Mouse (Mus musculus): ENCODE data around the gene Zfp428. TPM values are rescaled to one million over a fixed set of nuclear protein-coding genes. Genes with fewer than 3 reads are reported as not detected.

The Zfp428 gene
- polyA plus RNA-seq, 1 experiment from 2014 or later = 64.2 TPM

DNA sequence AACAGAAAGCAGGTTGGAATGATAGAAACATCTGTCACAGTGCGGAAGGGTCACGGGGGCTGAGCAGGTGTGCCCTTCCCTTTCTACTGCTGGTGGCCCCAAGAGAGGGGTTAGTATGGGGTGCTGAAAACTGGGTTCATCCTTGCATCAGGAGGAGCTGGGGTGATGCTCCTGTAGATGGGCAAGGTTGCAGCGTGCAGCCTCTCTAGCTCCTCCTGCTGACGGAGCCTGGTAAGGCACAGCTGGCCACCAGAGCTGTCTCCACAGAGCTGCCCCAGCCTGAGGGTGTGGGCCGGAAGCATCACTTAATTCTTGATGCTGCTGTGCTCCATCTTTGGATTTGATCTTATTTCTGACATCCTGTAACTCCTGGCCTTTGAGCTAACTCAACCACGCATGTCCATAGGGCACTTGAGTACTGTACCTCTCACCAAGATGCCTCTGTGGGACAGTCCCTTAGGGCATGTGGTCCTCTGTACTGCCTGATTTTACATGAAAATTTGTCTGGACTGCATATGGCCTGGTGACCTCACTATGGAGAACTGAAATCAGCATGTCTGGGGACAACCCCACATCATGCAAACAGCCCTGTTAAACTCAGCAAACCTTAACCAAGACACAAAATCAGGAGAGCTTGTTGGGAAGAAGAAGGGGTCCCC is 57.9 kb downstream of the Zfp428 start:
- ATAC-seq (ENCODE audit: low FRiP score, low read depth) = no peak
- no peak overlapping the region for H3K4me2 ChIP-seq (replicated peaks)

More for the DNA sequence above, 57.9 kb downstream of the Zfp428 start:
- H3K27ac ChIP-seq = no peak overlapping the region
- no peaks in the 10 kb centered on the region for H3K4me1 ChIP-seq
- no peak overlapping the region for H3K4me3 ChIP-seq
- peaks cover 83% of the 10 kb centered on the region for H3K36me3 ChIP-seq
- H3K9me3 ChIP-seq = no peaks in the 10 kb centered on the region
- H3K9ac ChIP-seq = no peak overlapping the region
- no peaks in the 10 kb centered on the region for H3K27me3 ChIP-seq
- WGBS = 63% methylated on average over 6 of the region's 6 CpGs

Other genes starting within 250 kb of the Zfp428 start
- gene Zfp93, start 236.6 kb upstream of the Zfp428 start, polyA plus RNA-seq (2015; fragmentation: Nextera tagmentation; extraction: Ambion mirVana) = 8.9 and 9.8 TPM in 2 replicates
- gene Zfp61, start 205.8 kb upstream of the Zfp428 start, polyA plus RNA-seq (2015; fragmentation: Nextera tagmentation; extraction: Ambion mirVana) = 54.1 and 63.5 TPM in 2 replicates
- gene Zfp94, start 190.3 kb upstream of the Zfp428 start, polyA plus RNA-seq (2015; fragmentation: Nextera tagmentation; extraction: Ambion mirVana) = 15.0 and 16.0 TPM in 2 replicates
- gene Tescl, start 173.1 kb upstream of the Zfp428 start, polyA plus RNA-seq (2015; fragmentation: Nextera tagmentation; extraction: Ambion mirVana) = not detected in 2 replicates
- not detected in 2 replicates for gene Lypd5, start 157.8 kb upstream of the Zfp428 start, polyA plus RNA-seq (2015; fragmentation: Nextera tagmentation; extraction: Ambion mirVana)
- gene Kcnn4, start 136.7 kb upstream of the Zfp428 start, polyA plus RNA-seq (2015; fragmentation: Nextera tagmentation; extraction: Ambion mirVana) = 1.4 and 2.4 TPM in 2 replicates
- 24.5 and 25.1 TPM in 2 replicates for gene Smg9, start 107.4 kb upstream of the Zfp428 start, polyA plus RNA-seq (2015; fragmentation: Nextera tagmentation; extraction: Ambion mirVana)
- gene Irgc1, start 54.7 kb upstream of the Zfp428 start, polyA plus RNA-seq (2015; fragmentation: Nextera tagmentation; extraction: Ambion mirVana) = not detected in 2 replicates
- 3.3 and 3.5 TPM in 2 replicates for gene Plaur, start 44.5 kb upstream of the Zfp428 start, polyA plus RNA-seq (2015; fragmentation: Nextera tagmentation; extraction: Ambion mirVana)
- 6.3 and 6.5 TPM in 2 replicates for gene Cadm4, start 25.0 kb upstream of the Zfp428 start, polyA plus RNA-seq (2015; fragmentation: Nextera tagmentation; extraction: Ambion mirVana)
- gene AC161166.1, start 5.4 kb downstream of the Zfp428 start, polyA plus RNA-seq (2015; fragmentation: Nextera tagmentation; extraction: Ambion mirVana) = 0.42 and 0.66 TPM in 2 replicates
- 6.8 and 8.1 TPM in 2 replicates for gene Irgq, start 23.7 kb downstream of the Zfp428 start, polyA plus RNA-seq (2015; fragmentation: Nextera tagmentation; extraction: Ambion mirVana)
- gene Pinlyp, start 39.1 kb downstream of the Zfp428 start, polyA plus RNA-seq (2015; fragmentation: Nextera tagmentation; extraction: Ambion mirVana) = not detected in 2 replicates
- gene Xrcc1, start 39.3 kb downstream of the Zfp428 start, polyA plus RNA-seq (2015; fragmentation: Nextera tagmentation; extraction: Ambion mirVana) = 125 and 131 TPM in 2 replicates
- gene Ethe1, start 80.5 kb downstream of the Zfp428 start, polyA plus RNA-seq (2015; fragmentation: Nextera tagmentation; extraction: Ambion mirVana) = 28.2 TPM in 2 replicates
- 5.9 and 6.2 TPM in 2 replicates for gene Zfp575, start 80.6 kb downstream of the Zfp428 start, polyA plus RNA-seq (2015; fragmentation: Nextera tagmentation; extraction: Ambion mirVana)
- gene Phldb3, start 103.8 kb downstream of the Zfp428 start, polyA plus RNA-seq (2015; fragmentation: Nextera tagmentation; extraction: Ambion mirVana) = 0.24 and 0.34 TPM in 2 replicates
- 7.9 and 10.2 TPM in 2 replicates for gene Lypd3, start 129.5 kb downstream of the Zfp428 start, polyA plus RNA-seq (2015; fragmentation: Nextera tagmentation; extraction: Ambion mirVana)
- gene Tex101, start 169.7 kb downstream of the Zfp428 start, polyA plus RNA-seq (2015; fragmentation: Nextera tagmentation; extraction: Ambion mirVana) = not detected in 2 replicates
- not detected in 2 replicates for gene BC049730, start 202.2 kb downstream of the Zfp428 start, polyA plus RNA-seq (2015; fragmentation: Nextera tagmentation; extraction: Ambion mirVana)
- gene Gm4763, start 219.9 kb downstream of the Zfp428 start, polyA plus RNA-seq (2015; fragmentation: Nextera tagmentation; extraction: Ambion mirVana) = not detected in 2 replicates